Mouse (Mus musculus) bone marrow macrophage, adult 2 months (primary cell): ENCODE measurements around the gene Cnih2.

Experiments
- CTCF ChIP-seq: IDR thresholded peaks from 2 replicates; pipeline ENCODE4 v1.5.1; 2012; ENCODE audit warnings: low read depth, mild to moderate bottlenecking, low read length, moderate library complexity
- POLR2A ChIP-seq: IDR thresholded peaks from 2 replicates; pipeline ENCODE4 v1.6.1; 2012; ENCODE audit warnings: mild to moderate bottlenecking, low read depth, low read length, borderline replicate concordance

DNA sequence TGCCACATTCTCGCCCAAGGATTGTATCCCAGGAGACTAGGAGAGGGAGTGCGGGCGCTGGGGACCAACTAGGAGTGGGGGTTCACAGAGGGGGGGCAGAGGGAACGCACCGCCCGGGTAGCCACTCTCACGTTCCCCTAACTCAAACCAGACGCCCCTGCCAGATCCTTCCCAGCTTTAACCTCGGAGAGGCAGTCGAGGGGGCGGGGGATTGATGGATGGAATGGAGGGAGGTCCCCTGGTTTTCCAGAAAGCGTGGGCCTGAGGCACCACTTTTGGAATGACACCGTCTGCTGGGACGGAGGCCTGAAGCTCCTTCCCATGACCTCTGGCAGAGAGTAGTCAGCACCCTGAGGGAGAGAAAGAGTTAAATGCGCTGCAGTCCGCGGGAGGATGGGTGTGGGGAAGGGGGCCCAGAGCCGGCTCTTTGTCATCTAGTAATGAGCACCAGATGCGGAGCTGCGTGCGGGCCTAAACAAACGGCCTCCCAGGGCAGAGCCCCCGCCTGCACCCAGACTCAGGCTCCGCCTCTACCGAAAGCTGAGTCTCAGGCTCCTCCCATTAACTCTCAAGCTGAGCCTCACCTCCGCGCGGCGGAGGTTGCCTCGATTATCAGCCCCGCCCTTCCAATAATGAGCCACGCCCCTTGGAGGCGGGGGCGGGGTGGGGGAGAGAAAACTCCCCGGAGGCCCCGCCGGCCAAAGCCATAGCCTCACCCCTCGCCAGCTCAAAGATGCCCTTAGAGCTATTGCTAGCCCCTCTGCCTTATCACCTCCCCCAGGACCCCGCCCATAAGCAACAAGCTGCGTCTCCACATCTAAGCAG lies 26.6 kb downstream of the Cnih2 start:
- TF ChIP-seq CTCF: no peak
- TF ChIP-seq POLR2A: no peak
